Mouse (Mus musculus) left cerebral cortex, postnatal 10 days (tissue): ENCODE results near the gene Sema4a. TPM values are rescaled to one million over a fixed set of nuclear protein-coding genes. Genes with fewer than 3 reads are reported as not detected.

Experiments
- DNase-seq, 2 experiments: peaks; one replicate each; pipeline ENCODE4 v3.0.0; 2021 to 2022; ENCODE audit warnings: low spot score in 2 of 2, mixed read lengths in 1 of 2; ENCODE audit errors: extremely low spot score in 1 of 2
- intact Hi-C: fragments of 180-260 bp; cut with DNase I; formaldehyde crosslinking; loops from one replicate; pipeline ENCODE4 v1.15.1; 2025
- total RNA-seq, 2 experiments: library from RNA; stranded (reverse); gene quantifications; 2 replicates each; pipeline ENCODE4 v1.2.3; 2021

Gene Sema4a
- total RNA-seq, 2 experiments from 2014 or later, result 46.5 to 52.6 TPM

DNA sequence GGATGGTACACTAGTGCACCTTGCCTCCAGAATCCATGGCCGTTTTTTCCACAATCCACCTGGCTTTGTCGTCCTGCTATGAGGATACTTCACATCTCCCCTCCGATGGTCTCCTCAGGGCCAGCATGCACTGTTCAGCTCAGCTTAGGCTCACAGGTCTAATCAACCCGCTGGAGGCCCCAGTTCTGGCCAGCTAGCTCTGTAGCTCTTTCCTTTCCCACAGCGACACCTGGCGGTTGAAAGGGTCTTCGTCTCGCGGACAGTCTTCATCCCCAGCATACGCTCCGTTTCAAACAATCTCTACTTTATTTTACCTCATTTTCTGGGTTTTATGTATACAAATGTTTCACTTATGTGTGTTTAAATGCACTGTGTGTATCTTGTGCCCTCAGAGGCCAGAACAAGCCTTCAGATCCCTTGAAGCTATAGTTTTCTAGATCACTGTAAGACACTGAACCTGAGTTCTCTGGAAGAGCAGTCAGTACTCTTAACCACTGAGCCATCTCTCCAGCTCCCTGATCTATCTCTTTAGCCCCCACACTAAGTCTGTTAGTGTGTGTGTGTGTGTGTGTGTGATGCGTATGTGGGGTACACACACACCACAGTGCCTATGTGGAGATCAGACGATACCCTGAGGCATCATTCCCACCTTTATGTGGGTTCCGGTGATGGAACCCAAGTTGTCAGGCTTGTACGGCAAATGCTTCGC is 6.3 kb upstream of the Sema4a start:
- intact Hi-C loops, result loop anchor here (2.0 kb wide), 1 partner anchor 60 kb away; no protein-coding TSS in a partner anchor
- DNase-seq, result peak; percentile 79 to 90

DNA sequence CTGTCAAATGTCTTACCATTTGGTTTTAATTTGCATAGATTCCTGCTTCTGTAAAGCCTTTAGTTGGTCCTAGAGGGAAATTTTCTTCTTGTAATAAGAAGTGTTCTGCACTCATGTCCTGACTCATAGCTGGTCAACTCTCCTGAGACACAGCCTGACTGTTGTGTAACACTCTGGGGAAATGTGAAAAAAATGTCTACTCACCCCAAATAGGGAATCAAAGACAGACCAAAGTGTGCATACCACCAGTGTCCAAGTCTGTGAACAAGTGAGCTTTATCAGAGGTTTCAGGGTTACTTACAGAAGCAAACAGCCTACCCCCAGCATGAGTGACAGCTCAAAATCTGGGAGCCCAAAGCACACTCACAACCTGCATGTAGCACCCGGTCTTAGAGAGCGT is 4.1 kb upstream of the Sema4a start:
- no peak for DNase-seq
- intact Hi-C loops, result no loop called here

- intact Hi-C loops, result no loop called here
- no peak for DNase-seq
Observed at GRCm38 (mm10) chr3:88464425-88464824, 3.4 kb upstream of the Sema4a start.

DNA sequence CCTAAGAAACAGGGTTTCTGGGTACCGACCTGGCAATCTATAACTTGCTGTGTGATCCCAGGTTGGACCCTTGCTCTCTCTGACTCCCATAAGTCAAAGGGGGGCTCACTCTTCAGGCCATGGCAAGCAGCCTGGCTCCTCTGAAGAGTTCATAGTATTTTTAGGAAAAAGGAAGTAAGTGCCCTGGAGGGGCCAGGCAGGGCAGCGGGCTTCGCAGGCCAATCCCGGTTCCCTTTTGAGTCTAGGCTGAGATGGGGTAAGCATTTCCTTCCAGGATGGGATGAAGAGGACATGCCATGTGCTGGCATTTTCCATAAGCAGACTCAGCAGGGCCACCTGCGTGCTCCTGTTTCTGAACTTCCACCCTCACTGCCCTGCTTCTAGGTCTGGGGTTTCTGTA is 953 bp downstream of the Sema4a start:
- DNase-seq, result no peak
- intact Hi-C loops, result no loop called here

DNA sequence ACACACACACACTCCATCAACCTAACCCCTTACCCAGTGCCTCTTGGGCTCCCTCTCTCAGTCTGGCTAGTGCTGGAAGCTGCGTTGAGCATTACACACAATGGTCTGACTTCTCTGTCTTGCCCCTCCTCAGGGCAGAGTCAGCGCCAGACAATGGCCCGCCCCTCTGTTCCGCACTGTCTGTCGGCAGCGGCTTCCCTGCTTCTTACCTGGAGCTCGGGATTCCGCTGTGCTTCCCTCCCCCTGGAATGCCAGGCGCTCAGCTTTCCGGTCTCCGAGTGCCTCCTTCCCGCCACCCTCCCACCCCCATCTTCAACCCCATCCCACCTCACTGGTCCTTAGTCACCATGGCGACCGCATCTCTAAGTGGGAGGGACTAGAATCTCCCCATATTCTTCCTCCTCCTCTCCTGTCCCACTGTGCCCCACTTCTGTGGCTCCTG is 2.2 kb downstream of the Sema4a start:
- DNase-seq, result peak; percentile 33 to 62
- intact Hi-C loops, result no loop called here

- intact Hi-C loops, result no loop called here
- no peak for DNase-seq
Observed at GRCm38 (mm10) chr3:88456746-88457532, 4.0 kb downstream of the Sema4a start.

- intact Hi-C loops, result no loop called here
- DNase-seq, result no peak
Observed at GRCm38 (mm10) chr3:88456313-88456712, 4.7 kb downstream of the Sema4a start.

DNA sequence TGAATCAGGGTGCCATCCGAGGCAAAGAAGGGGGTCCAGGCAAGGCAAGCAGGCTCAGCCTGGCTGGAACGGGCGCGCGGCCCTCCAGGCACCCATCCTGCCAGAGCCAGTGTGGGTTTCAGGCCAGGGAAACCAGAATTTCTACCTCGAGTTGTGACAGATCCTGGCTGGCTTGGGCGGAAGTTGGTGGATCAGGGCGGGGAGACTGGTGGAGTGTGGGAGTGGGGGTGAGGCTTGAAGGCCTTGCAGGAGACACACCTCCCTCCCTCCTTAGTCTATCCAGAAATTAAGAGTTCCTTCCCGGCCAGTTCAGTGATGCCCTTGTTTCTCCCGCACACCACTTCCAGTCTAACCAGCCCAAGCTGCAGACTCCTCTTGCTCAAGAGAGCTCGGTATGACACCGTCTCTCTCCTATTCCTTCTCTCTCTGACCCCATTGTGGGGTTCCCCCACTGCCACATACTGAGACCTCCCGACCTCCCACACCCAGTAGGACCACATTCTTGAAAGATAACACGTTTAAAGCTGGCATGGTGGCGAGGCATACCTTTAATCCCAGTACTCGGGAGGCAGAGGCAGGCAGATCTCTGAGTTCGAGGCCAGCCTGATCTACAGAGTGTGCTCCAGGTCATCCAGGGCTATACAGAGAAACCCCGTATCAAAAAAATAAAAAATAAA is 5.3 kb downstream of the Sema4a start:
- no peak for DNase-seq
- intact Hi-C loops, result no loop called here

DNA sequence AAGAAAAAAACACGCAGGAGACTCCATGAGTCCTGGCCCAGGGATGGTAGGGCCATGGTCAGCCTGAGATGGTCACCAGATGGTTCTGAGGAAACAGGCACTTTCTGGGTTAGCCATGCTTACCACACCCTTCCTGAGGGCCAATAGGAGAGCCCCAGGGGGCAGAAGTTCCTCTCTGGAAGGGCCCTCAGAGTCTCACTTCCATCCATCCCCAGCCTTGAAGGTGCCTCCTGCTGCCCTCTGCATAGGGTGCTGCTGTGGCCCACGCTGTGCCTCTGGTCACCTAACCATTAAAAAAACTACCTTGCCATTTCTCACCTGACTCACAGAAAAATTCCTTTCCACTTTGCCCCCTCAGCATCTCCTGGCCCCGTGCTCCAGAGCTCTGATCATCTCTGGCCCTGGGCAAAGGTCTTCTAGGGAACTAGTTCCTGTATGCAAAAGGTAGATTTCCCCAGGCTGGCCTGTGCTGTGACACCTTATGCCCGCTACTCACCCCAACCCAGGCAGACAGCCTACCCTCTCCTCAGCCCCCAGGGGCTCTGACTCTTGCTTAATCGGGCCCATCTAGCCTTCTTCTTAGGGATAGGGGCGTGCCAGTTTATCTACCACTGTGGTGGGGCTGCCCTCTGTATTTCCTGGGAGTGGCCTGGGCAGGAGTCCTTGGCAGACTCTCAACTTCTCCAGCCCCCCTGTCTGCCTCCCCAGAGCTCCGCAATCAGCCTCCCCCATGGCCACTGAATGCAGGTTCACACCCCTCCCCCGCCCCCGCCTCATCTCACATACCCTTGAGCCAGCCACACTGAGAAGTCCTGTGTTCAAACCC is 6.0 kb downstream of the Sema4a start:
- intact Hi-C loops, result no loop called here
- no peak for DNase-seq

DNA sequence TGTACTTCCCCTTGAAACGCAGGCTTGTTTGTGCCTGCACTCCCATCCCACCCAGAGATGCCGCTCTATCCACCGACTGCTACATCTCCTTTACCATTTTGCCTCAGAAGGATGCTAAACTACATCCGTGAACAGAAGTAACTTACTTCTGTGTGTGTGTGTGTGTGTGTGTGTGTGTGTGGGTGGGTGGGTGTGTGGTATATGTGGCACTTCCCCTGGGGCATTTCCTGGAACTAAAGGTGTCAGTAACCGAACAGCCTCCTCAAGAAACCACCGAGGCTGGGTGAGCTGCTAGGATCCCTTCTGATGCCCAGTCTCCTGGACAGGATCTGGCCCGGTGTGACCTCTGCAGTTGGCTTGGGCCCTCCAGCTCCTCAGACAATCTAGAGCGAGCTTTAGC is 7.0 kb downstream of the Sema4a start:
- no peak for DNase-seq
- intact Hi-C loops, result no loop called here

GRCm38 (mm10) chr3:88453369-88453768 is 7.6 kb downstream of the Sema4a start:
- DNase-seq, result no peak
- intact Hi-C loops, result no loop called here

GRCm38 (mm10) chr3:88452716-88453115 is 8.3 kb downstream of the Sema4a start:
- intact Hi-C loops, result no loop called here
- DNase-seq, result no peak

DNA sequence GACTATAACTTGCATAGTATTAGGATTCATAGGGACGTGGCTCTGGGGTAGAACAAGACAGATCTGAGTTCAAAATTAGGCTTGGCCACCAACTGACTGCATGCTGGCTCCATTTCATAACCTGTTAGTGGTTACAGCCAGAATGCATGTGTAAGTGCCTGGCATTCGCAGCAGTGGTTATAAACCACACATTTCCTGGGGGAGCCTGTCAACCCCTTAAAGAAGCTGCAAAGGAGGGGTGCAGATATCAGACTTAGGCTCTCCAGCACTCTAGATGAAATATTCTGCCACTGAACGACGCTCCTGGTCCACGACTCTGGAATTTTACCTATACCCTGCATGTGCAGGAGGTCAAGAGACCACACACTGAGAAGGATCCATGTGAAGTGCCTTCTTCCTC is 8.7 kb downstream of the Sema4a start:
- intact Hi-C loops, result no loop called here
- no peak for DNase-seq

DNA sequence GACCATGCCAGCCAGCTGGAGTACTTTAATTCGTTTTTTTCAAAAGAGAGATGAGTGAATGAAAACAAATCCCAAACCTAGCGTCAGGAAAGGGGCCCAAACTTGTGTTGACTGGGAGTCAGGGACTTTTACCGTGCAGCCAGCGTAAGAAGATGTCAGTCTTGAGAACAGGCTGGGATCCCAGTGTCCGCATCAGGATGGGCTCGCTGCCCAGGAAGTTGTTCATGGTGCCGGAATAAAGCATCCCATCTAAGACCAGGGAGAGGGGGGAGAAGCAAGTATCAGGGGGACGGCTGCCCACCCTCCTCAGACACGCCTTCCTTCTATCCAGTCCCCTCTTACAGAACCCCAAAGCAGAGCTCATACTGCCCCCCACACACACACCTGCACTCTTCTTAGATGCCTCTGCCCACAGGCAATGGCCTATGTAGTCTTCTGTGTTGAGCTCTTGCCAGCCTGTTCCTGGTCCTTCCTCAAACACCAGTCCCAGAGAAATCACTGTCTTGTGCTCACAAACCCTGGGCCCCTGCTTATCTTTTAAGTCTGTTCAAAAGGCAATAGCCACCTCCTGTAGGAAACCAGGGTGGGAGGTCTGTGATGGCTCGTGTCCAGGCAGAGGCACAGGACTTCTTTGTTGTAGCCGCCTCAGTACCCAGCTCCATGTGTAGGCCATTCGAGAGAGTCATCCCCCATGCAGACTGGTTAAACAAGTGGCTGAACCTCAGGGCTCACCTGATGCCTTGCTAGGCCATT is 10.4 kb downstream of the Sema4a start:
- DNase-seq, result peak in 1 of 2 experiments; percentile 30
- intact Hi-C loops, result no loop called here

GRCm38 (mm10) chr3:88449395-88450023 is 11.5 kb downstream of the Sema4a start:
- intact Hi-C loops, result no loop called here
- DNase-seq, result peak in 1 of 2 experiments; percentile 59

DNA sequence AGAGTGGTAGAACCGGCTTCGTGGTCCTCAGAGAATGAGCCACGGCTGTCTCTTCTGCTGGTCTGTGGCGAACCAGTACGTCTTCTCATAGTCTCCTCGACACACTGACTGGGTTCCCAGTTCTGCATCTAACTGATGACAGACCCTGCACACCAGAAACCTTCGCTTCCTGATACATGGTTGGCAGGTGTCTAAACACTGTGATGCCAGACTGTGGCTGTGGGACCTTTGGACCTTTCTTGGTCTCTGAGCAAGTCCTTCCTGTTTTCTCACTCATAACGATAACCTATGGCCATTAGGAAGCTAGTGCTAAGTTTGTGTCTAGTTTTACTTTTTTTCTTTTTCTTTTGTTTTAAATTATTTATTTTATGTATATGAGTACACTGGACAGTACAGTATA is 12.5 kb downstream of the Sema4a start:
- DNase-seq, result no peak
- intact Hi-C loops, result no loop called here

DNA sequence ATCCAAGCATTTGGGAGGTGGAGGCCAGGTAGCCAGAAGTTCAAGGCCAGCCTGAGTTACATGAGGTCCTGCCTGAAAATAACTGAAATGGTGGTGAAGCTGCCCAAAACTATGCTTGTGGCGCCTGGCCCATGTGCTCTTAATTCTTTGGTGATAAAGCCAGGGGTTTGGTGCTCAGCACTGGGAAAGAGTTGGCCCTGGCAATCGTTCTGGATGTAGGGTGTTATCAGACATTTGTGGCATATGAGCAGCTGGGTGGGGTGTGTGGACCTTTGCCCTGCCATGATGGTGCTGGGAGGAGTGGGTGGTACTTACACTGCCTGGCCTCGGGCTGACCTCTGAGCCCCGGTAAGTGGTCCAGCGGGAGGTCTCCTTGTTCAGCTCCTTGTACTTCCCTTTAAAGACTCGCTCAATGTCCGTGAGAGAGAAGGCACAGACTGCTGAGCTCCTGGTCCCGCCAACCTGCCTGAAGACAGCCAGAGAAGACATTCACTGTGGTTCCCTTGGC is 13.3 kb downstream of the Sema4a start:
- DNase-seq, result peak in 1 of 2 experiments; percentile 15
- intact Hi-C loops, result no loop called here
